Mouse (Mus musculus) olfactory bulb, adult 2 months (tissue): ENCODE measurements around the gene Kcnab3.

ENCODE experiments used
- CTCF ChIP-seq: fragments of 200-500 bp; IDR thresholded peaks from 2 replicates; pipeline ENCODE4 v1.5.1; 2012; ENCODE audit warnings: low read depth, mild to moderate bottlenecking, low read length, moderate library complexity; ENCODE audit not compliant: insufficient read depth
- POLR2A ChIP-seq: fragments of 200-500 bp; IDR thresholded peaks from 2 replicates; pipeline ENCODE4 v1.6.1; 2012; ENCODE audit warnings: mild to moderate bottlenecking, low read depth, low read length, moderate library complexity; ENCODE audit not compliant: insufficient read depth

- no peak for TF ChIP-seq POLR2A
- TF ChIP-seq CTCF: no peak
Measured at GRCm38 (mm10) chr11:69302817-69303216, 23.2 kb upstream of the Kcnab3 start.
